Mouse (Mus musculus) layer of hippocampus, postnatal 25 days (tissue): ENCODE measurements around the gene Rspo1. TPM values are rescaled to one million over a fixed set of nuclear protein-coding genes. Genes with fewer than 3 reads are reported as not detected.

Experiments
- DNase-seq, 2 experiments: peaks; one replicate each; pipeline ENCODE4 v3.0.0; 2022; ENCODE audit warnings: mixed read lengths in 2 of 2, low spot score in 1 of 2; ENCODE audit errors: extremely low spot score in 1 of 2
- total RNA-seq, 2 experiments: library from RNA; stranded (reverse); gene quantifications; 2 replicates each; pipeline ENCODE4 v1.2.3; 2021

Rspo1 gene
- total RNA-seq, 2 experiments from 2014 or later, result 7.4 to 7.9 TPM

DNA sequence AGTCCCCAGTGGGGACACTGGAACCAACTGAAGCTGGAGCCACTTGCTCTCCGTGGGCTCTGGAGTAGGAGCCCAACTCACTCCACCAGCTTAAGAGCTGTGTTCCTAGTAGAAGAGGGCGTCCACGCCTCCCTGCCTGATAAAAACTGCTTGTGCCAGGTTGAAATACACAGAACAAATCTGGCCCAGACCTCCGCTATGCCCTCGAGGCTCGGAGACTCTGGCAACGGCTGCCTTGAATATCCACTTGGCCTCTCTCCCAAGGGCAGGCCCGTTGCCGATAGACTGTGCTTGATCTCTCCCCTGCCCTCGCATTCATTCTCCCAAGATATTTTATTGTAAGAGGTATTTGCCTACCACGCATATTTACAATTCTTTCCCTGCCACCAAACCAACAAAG lies 31.2 kb downstream of the Rspo1 start:
- DNase-seq, result no peak

DNA sequence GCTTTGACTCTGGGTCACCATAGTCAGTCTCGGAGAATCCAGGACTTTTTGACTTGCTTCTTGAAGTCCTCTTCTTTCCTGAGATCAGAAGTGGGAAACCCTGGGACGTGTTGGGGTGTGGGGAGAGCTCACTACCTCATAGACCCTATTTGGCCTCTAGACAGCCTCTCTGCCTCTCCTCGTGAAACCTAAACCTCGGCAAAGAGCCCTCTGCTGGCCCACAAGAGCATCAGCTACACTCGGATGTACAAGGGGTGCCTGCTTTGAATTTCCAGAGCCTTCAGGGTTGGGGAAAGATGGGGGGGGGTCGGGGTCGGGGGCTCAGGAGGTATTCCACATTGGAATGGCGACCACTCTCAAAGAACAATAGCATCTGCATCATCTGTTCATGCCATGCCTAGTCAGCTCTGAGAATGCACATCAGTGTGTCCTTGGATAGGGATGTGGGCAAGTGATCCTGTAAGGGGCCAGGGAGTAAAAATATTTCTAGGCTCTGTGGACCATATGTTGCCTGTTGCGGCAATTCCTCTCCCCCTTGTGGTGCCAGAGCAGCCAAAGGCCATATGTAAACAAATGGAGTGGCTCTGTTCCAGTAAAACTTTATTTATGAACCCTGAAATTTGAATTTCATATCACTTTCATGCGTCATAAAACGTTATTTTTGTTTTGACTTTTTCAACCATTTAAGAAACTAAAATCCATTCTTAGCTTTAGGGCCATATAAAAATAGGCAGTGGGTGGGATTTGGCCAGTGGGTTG lies 34.7 kb downstream of the Rspo1 start:
- DNase-seq, result no peak

DNA sequence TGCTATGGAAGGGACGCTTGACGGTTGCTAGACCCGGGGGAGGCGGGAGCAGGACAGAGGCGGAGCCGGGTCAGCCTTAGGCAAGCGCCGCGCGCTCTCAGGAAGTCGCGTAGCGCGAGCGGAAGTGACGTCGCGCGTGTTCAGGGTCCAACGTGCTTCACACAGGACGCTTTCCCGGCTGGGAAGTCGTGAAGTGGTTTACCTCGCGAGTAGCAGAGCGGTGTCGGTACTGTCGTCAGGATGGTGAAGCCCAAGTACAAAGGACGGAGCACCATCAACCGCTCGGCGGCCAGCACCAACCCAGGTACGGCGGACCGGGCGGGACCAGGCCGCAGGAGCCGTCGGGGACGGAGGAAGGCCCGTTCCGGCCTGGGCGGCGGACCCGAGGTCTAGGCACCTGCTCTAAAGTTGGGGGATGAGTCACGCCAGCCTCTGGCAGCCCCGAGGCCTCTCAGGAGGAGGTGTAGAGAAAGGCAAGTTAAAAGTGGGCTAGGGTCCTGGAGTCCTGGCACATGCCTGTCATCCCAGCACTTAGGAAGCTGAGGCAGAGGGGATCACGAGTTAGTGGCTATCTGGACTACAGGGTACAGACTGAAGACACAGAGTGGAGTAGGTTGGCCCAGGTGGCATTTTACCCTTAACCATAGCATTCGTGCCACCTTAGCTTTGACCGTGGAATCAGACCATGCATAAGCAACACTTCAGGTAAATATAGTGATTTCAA lies 43.8 kb downstream of the Rspo1 start:
- DNase-seq, result peak; percentile 80 to 86

DNA sequence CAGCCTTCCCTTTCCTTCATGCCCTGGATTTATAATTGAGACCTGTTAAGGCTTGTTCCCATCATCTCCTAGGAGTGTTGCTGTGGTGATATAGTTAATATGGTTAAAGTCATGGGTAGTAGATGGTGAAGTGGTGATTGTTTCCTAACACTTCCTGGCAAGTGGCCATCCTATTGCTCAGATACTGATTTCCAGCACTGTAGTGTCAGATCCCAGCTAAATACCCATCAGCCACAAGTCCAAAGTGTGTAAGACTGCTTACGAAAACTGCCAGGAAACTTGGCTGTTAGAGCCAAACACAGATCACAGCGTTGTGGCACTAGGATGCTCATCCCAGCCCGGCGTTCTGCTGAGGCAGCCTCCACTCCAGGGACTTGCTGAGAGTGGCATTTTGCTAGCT lies 48.1 kb downstream of the Rspo1 start:
- no peak for DNase-seq

DNA sequence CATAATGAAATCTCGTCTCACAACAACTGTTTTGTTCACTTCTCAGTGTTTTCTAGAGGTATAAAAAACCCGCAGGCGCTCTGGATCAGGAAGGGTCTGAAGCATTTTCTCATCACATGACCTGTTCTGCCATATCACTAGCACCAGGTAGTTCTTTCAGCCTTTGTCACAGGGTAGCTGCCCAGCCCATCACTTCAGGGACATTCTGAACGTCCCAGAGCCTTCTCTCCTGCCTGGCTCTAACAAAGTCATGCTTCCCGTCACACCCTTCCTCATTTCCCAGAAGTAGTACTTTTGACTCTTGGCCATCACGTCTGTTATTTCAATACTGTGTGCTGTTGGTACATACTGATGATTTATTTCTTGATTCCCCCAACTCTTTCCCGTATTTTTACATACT lies 58.2 kb downstream of the Rspo1 start:
- no peak for DNase-seq

DNA sequence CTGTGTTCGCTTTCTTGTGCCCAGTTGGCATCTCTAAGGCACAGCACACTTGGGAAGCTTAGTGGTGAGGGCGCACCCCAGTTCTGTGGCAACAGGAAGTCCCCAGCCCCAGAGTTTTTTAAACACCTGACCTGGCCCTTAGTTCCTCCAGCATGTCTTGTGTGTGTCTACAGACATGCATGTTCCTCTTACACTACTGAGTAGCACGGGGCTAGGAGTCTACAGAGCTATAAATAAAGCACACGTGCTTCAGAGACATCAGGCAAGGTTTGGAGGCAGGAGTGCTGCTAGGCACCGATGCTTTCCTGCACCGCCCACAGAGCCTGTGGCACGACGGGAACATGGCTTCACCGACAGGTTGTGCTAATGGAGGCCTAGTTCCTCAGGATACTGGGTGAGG lies 69.2 kb downstream of the Rspo1 start:
- DNase-seq, result no peak

DNA sequence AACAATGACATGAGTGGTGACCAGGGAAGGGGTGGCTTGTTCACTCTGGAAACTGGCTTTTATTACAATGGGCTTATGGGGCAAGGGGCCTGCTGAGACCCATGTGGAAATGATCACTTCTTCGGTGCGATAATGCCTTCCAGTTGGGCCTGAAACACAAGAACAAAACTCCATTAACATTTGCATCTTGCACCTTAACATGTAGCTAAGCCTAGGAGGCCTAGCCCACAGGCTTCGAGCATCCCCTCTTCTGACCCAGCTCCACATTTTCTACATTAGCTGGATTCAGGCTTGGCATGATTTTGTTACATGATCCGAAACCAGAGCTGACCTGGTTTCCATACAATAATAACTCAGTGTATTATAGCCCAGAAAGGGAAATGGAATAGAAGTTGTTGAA lies 70.2 kb downstream of the Rspo1 start:
- DNase-seq, result no peak

DNA sequence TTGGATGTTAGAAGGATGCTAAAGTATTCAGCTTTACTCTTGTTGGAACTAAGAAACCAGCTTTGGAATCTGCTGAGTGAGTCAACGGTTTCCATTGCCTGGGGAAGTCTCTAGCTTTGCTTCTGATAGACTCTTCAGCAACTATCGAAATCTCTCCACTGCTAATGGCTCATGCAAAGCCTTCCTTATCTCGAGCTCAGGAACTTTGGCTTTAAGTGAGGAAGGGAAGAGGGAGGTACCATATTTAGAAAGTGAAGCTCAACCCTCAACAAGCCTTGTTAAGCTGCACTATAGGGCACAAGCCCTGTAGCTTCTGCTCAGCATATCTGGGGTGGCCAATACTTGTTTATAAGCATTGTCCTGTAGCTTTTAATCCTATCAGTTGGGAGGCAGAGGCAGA lies 71.0 kb downstream of the Rspo1 start:
- no peak for DNase-seq

DNA sequence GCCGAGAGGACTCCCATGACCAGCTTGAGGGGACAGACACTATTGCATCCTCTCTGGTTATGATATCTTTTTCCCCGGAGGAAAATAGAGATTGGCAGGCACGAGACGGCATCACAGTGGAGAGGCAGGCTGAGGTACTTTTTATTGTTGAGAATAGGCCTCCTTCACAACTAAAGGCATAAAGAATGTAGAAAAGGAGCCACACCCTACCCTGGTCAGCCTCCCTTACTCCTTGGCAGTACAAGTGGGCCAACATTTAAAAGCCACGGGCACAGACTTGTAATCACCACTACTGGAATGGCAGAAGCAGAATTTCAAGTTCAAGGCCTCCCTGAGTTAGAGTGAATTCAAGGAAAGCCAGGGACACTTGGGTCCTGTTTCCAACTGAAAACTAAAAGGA lies 71.8 kb downstream of the Rspo1 start:
- DNase-seq, result no peak

Other genes starting within 250 kb of the Rspo1 start
- 10 to 100 TPM; 34.6 to 51.5 TPM for gene Inpp5b, start 244.6 kb upstream of the Rspo1 start, total RNA-seq
- gene Mtf1, start 184.3 kb upstream of the Rspo1 start, total RNA-seq, result 10 to 100 TPM; 26.4 to 28.8 TPM
- 10 to 100 TPM; 31.6 to 32.3 TPM for gene Yrdc, start 135.8 kb upstream of the Rspo1 start, total RNA-seq
- 100 to 1,000 TPM in 1 of 2 experiments, 10 to 100 TPM in 1; 88.5 to 105 TPM for gene 1110065P20Rik, start 135.2 kb upstream of the Rspo1 start, total RNA-seq
- 10 to 100 TPM; 50.0 to 53.1 TPM for gene Maneal, start 124.3 kb upstream of the Rspo1 start, total RNA-seq
- 10 to 100 TPM; 25.8 to 30.6 TPM for gene Epha10, start 105.5 kb upstream of the Rspo1 start, total RNA-seq
- gene 9930104L06Rik, start 49.4 kb upstream of the Rspo1 start, total RNA-seq, result 10 to 100 TPM; 20.1 to 20.4 TPM
- 1 to 10 TPM; 2.2 to 2.6 TPM for gene Cdca8, start 47.1 kb upstream of the Rspo1 start, total RNA-seq
- 10 to 100 TPM; 54.3 to 66.8 TPM for gene Gnl2, start 30.2 kb downstream of the Rspo1 start, total RNA-seq
- under 1 TPM; 0.37 to 0.73 TPM for gene Dnali1, start 79.3 kb downstream of the Rspo1 start, total RNA-seq
- 10 to 100 TPM; 13.8 to 16.3 TPM for gene Snip1, start 80.2 kb downstream of the Rspo1 start, total RNA-seq
- gene Meaf6, start 98.7 kb downstream of the Rspo1 start, total RNA-seq, result 100 to 1,000 TPM; 116 to 120 TPM
- under 1 TPM; 0.71 to 0.99 TPM for gene Zc3h12a, start 141.4 kb downstream of the Rspo1 start, total RNA-seq